Mouse (Mus musculus) liver, embryonic 12.5 days (tissue): ENCODE results near the gene Tprgl. TPM values are rescaled to one million over a fixed set of nuclear protein-coding genes. Genes with fewer than 3 reads are reported as not detected.

Experiments
- ATAC-seq: fragments of 200-750 bp; cut with Nextera tagmentation; 2 replicates; pipeline ENCODE4 v1.8.0; 2017; ENCODE audit warnings: moderate number of reproducible peaks, mild to moderate bottlenecking, moderate library complexity
- H3K27ac ChIP-seq: fragments of 300-500 bp; sonication (generic); 2 replicates; pipeline ENCODE4 v1.5.1; 2016; ENCODE audit warnings: mild to moderate bottlenecking
- H3K27me3 ChIP-seq: fragments of 300-500 bp; sonication (generic); replicated peaks from 2 replicates; pipeline ENCODE4 v1.6.1; 2016; ENCODE audit warnings: mild to moderate bottlenecking, moderate library complexity
- H3K36me3 ChIP-seq: fragments of 300-500 bp; sonication (generic); 2 replicates; pipeline ENCODE4 v1.6.1; 2016; ENCODE audit warnings: mild to moderate bottlenecking, moderate library complexity
- H3K4me1 ChIP-seq: fragments of 300-500 bp; sonication (generic); 2 replicates; pipeline ENCODE4 v1.6.1; 2016
- H3K4me2 ChIP-seq: fragments of 300-500 bp; sonication (generic); 2 replicates; pipeline ENCODE4 v1.6.1; 2016; ENCODE audit warnings: mild to moderate bottlenecking, moderate library complexity
- H3K4me3 ChIP-seq: fragments of 300-500 bp; sonication (generic); 2 replicates; pipeline ENCODE4 v1.5.1; 2016; ENCODE audit warnings: mild to moderate bottlenecking, moderate library complexity
- H3K9ac ChIP-seq: fragments of 300-500 bp; sonication (generic); 2 replicates; pipeline ENCODE4 v1.6.1; 2016; ENCODE audit warnings: mild to moderate bottlenecking, moderate library complexity
- H3K9me3 ChIP-seq: fragments of 300-500 bp; sonication (generic); replicated peaks from 2 replicates; pipeline ENCODE4 v1.6.1; 2016; ENCODE audit warnings: mild to moderate bottlenecking, moderate library complexity
- WGBS: fragments of 180-500 bp; shearing (Covaris S2); methylation state at CpG from one replicate; pipeline ENCODE4 v1.1.7; 2016; ENCODE audit not compliant: insufficient replicate concordance; 5-methylcytosine and 5-hydroxymethylcytosine counted together
- polyA plus RNA-seq: library from polyadenylated mRNA; unstranded; fragments of >200 nt; fragmentation: Nextera tagmentation; extraction: Ambion mirVana; gene quantifications from 2 replicates; pipeline ENCODE4 v1.2.1, GENCODE M21; 2016

Gene Tprgl
- polyA plus RNA-seq, 1 experiment from 2014 or later, result 162 TPM

- H3K4me2 ChIP-seq, result no peak overlapping the region
- no peak for ATAC-seq
- H3K36me3 ChIP-seq, result no peaks in the 10 kb centered on the region
- no peaks in the 10 kb centered on the region for H3K9me3 ChIP-seq
- 0 out of 2 replicates have a peak, but pooled peaks cover 6% of the 10 kb centered on the region for H3K27me3 ChIP-seq
- peaks cover under 1% of the 10 kb centered on the region for H3K4me1 ChIP-seq
- WGBS, result 44% methylated on average over 5 of the region's 5 CpGs
- H3K9ac ChIP-seq, result no peak overlapping the region
- H3K27ac ChIP-seq, result no peak overlapping the region
- no peak overlapping the region for H3K4me3 ChIP-seq
Measured at GRCm38 (mm10) chr4:154183566-154183965, 23.1 kb upstream of the Tprgl start.

GRCm38 (mm10) chr4:154181001-154181400 is 20.5 kb upstream of the Tprgl start:
- no peak for ATAC-seq
- no peaks in the 10 kb centered on the region for H3K36me3 ChIP-seq
- H3K4me2 ChIP-seq, result no peak overlapping the region
- no peaks in the 10 kb centered on the region for H3K4me1 ChIP-seq
- H3K4me3 ChIP-seq, result no peak overlapping the region
- WGBS, result 66% methylated on average over 7 of the region's 7 CpGs
- H3K27me3 ChIP-seq, result 0 out of 2 replicates have a peak, but pooled peaks cover under 1% of the 10 kb centered on the region
- no peaks in the 10 kb centered on the region for H3K9me3 ChIP-seq
- no peak overlapping the region for H3K27ac ChIP-seq
- no peak overlapping the region for H3K9ac ChIP-seq

- Histone ChIP-seq H3K9me3 (no peaks in the 10 kb centered on the region), H3K27me3 (peaks cover 33% of the 10 kb centered on the region), H3K36me3 (no peaks in the 10 kb centered on the region), H3K27ac (no peak overlapping the region), H3K9ac (no peak overlapping the region), H3K4me1 (no peaks in the 10 kb centered on the region), H3K4me3 (no peak overlapping the region), H3K4me2 (no peak overlapping the region)
- 0 out of 2 replicates have a peak, but pooled peaks have one; percentile 30 for ATAC-seq
- 55% methylated on average over 8 of the region's 8 CpGs for WGBS
Measured at GRCm38 (mm10) chr4:154177257-154177656, 16.8 kb upstream of the Tprgl start.

DNA sequence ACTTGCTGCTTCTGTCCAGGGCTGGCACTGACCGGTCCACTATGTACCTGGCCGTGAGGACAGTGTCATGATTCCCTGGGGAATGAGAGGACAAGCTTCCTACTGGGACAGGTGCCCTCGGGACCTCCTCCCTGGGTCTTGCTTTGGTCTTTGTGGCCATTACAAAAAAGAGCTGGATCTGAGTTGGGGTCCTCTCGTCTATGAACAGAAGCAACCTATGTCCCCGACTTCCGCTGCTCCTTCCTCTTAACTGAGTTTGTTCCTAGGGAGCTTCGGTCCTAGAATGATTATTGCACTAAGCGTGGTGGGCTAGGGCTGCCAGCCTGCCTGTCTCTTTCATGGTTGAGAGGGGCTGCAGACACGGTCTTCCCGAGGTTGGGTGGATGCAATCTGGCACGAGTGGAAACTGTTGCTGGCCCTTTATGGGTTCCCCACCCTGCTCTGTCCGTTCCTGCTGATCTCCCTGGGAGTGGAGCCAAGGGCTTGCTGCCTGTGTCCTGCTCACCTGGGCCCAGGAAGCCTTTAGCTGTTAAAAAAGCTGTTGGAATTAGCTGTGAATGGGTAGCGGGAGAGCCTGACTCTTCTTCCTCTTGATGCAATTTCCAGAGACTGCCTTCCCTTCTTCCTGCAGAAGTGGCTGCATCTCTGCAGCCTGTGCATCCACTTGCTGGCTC is 11.6 kb upstream of the Tprgl start:
- Histone ChIP-seq H3K27ac (no peak overlapping the region), H3K4me2 (no peak overlapping the region), H3K4me1 (peaks cover 11% of the 10 kb centered on the region; the same call in 1 of the 2 replicates), H3K9ac (no peak overlapping the region), H3K27me3 (peaks cover 85% of the 10 kb centered on the region), H3K4me3 (no peak overlapping the region), H3K9me3 (no peaks in the 10 kb centered on the region), H3K36me3 (no peaks in the 10 kb centered on the region)
- 30% methylated on average over 13 of the region's 13 CpGs for WGBS
- no peak for ATAC-seq

GRCm38 (mm10) chr4:154171151-154171930 is 10.9 kb upstream of the Tprgl start:
- H3K9ac ChIP-seq, result no peak overlapping the region
- no peaks in the 10 kb centered on the region for H3K36me3 ChIP-seq
- peak overlapping the region; percentile 47 for H3K4me3 ChIP-seq
- no peak for ATAC-seq
- peaks cover 11% of the 10 kb centered on the region; the same call in 1 of the 2 replicates for H3K4me1 ChIP-seq
- peaks cover 86% of the 10 kb centered on the region for H3K27me3 ChIP-seq
- H3K27ac ChIP-seq, result no peak overlapping the region
- H3K4me2 ChIP-seq, result peak overlapping the region; percentile 67
- H3K9me3 ChIP-seq, result no peaks in the 10 kb centered on the region
- WGBS, result 5% methylated on average over 37 of the region's 37 CpGs

- peak; percentile 45; the same call in 1 of the 2 replicates for ATAC-seq
- 1% methylated on average over 60 of the region's 61 CpGs for WGBS
Measured at GRCm38 (mm10) chr4:154170506-154171150, 10.2 kb upstream of the Tprgl start, which contains the start of gene Megf6. Gene Megf6 (plus strand): TSS chr4:154170730.

DNA sequence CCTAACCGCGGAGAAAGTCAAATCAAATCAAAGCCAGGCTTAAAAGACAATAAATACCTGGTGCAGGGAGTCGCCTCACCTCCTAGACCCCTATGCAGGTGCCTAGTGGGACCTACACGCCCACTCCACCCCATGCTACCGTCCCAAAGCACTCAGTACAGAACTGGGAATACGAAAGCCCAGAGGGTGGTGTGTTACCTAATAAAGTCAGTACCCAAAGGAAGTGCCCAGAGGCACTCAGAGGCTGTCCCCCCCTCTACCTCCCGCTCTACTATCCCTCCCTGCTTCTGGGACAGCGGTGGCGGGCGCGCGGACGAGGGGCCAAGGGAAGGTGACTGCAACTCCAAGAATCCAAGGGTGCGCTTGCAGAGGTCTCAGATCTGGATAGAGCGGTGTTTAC is 9.6 kb upstream of the Tprgl start:
- 2% methylated on average over 15 of the region's 15 CpGs for WGBS
- Histone ChIP-seq H3K27ac (no peak overlapping the region), H3K36me3 (no peaks in the 10 kb centered on the region), H3K27me3 (peaks cover 80% of the 10 kb centered on the region), H3K4me3 (peak overlapping the region; percentile 47), H3K4me2 (peak overlapping the region; percentile 67), H3K9me3 (no peaks in the 10 kb centered on the region), H3K9ac (no peak overlapping the region), H3K4me1 (peaks cover 11% of the 10 kb centered on the region; the same call in 1 of the 2 replicates)
- no peak for ATAC-seq

More at GRCm38 (mm10) chr4:154170506-154171150, 10.2 kb upstream of the Tprgl start, which contains the start of gene Megf6:
- Histone ChIP-seq H3K9me3 (no peaks in the 10 kb centered on the region), H3K4me3 (peak within 1 kb of the TSS; percentile 47), H3K27ac (no peak within 1 kb of the TSS), H3K36me3 (no peaks in the 10 kb centered on the region), H3K4me2 (peak within 1 kb of the TSS; percentile 67), H3K27me3 (peaks cover 86% of the 10 kb centered on the region), H3K9ac (no peak within 1 kb of the TSS), H3K4me1 (peaks cover 11% of the 10 kb centered on the region; the same call in 1 of the 2 replicates)

- H3K27ac ChIP-seq, result no peak overlapping the region
- H3K9ac ChIP-seq, result no peak overlapping the region
- no peak overlapping the region for H3K4me3 ChIP-seq
- peaks cover 50% of the 10 kb centered on the region for H3K27me3 ChIP-seq
- H3K4me2 ChIP-seq, result no peak overlapping the region
- no peak for ATAC-seq
- H3K36me3 ChIP-seq, result no peaks in the 10 kb centered on the region
- no peaks in the 10 kb centered on the region for H3K9me3 ChIP-seq
- peaks cover 29% of the 10 kb centered on the region for H3K4me1 ChIP-seq
- WGBS, result 18% methylated on average over 5 of the region's 5 CpGs
Measured at GRCm38 (mm10) chr4:154167053-154167452, 6.6 kb upstream of the Tprgl start.

GRCm38 (mm10) chr4:154163296-154163695 is 2.8 kb upstream of the Tprgl start:
- 21% methylated on average over 7 of the region's 7 CpGs for WGBS
- no peak overlapping the region for H3K9ac ChIP-seq
- peaks cover 13% of the 10 kb centered on the region for H3K27me3 ChIP-seq
- H3K36me3 ChIP-seq, result peaks cover 8% of the 10 kb centered on the region
- peaks cover 43% of the 10 kb centered on the region for H3K4me1 ChIP-seq
- H3K4me2 ChIP-seq, result no peak overlapping the region
- no peak for ATAC-seq
- no peak overlapping the region for H3K4me3 ChIP-seq
- H3K27ac ChIP-seq, result no peak overlapping the region; the same call in 1 of the 2 replicates
- H3K9me3 ChIP-seq, result no peaks in the 10 kb centered on the region

GRCm38 (mm10) chr4:154159961-154160537 is 417 bp downstream of the Tprgl start:
- Histone ChIP-seq H3K4me3 (peak overlapping the region; percentile 95), H3K36me3 (peaks cover 40% of the 10 kb centered on the region), H3K4me1 (peaks cover 54% of the 10 kb centered on the region), H3K27ac (peak overlapping the region; percentile 99), H3K4me2 (peak overlapping the region; percentile 87), H3K27me3 (no peaks in the 10 kb centered on the region), H3K9ac (peak overlapping the region; percentile 95), H3K9me3 (no peaks in the 10 kb centered on the region)
- ATAC-seq, result peak; percentile 42
- WGBS, result 2% methylated on average over 35 of the region's 47 CpGs

- Histone ChIP-seq H3K9ac (peak overlapping the region; percentile 95), H3K4me1 (peaks cover 54% of the 10 kb centered on the region), H3K4me3 (peak overlapping the region; percentile 95), H3K27ac (peak overlapping the region; percentile 99), H3K36me3 (peaks cover 51% of the 10 kb centered on the region), H3K4me2 (peak overlapping the region; percentile 87), H3K9me3 (no peaks in the 10 kb centered on the region), H3K27me3 (no peaks in the 10 kb centered on the region)
- 12% methylated on average over 6 of the region's 6 CpGs for WGBS
- 0 out of 2 replicates have a peak, but pooled peaks have one; percentile 12 for ATAC-seq
Measured at GRCm38 (mm10) chr4:154159002-154159401, 1.5 kb downstream of the Tprgl start.
